Mouse (Mus musculus) testis, adult 2 months (tissue): ENCODE results near the gene Morc1.

Experiments used
- CTCF ChIP-seq: fragments of 200-500 bp; IDR thresholded peaks from 2 replicates; pipeline ENCODE4 v1.5.1; 2012; ENCODE audit warnings: low read depth, mild to moderate bottlenecking, inconsistent platforms, low read length, moderate library complexity; ENCODE audit not compliant: control insufficient read depth, insufficient read depth, insufficient replicate concordance
- POLR2A ChIP-seq: fragments of 200-500 bp; IDR thresholded peaks from 2 replicates; pipeline ENCODE4 v1.6.1; 2012; ENCODE audit warnings: low read depth, mild to moderate bottlenecking, inconsistent platforms, low read length, moderate library complexity; ENCODE audit not compliant: control insufficient read depth

- TF ChIP-seq CTCF (peak; percentile 82; the same call in 1 of the 2 replicates), POLR2A (no peak)
Observed at GRCm38 (mm10) chr16:48570354-48570753, 139.3 kb downstream of the Morc1 start.
